Mouse (Mus musculus) small intestine, adult 2 months (tissue): ENCODE results near the gene Hba-x. TPM values are rescaled to one million over a fixed set of nuclear protein-coding genes. Genes with fewer than 3 reads are reported as not detected.

ENCODE experiments used
- H3K27ac ChIP-seq: fragments of 200-500 bp; 2 replicates; pipeline ENCODE4 v1.5.1; 2012; ENCODE audit warnings: low read depth, low read length, control low read depth, inconsistent platforms; ENCODE audit not compliant: insufficient read depth
- H3K27me3 ChIP-seq: fragments of 200-500 bp; 2 replicates; pipeline ENCODE4 v1.6.1; 2012; ENCODE audit warnings: mild to moderate bottlenecking, moderate library complexity, low read length, inconsistent platforms; ENCODE audit not compliant: control insufficient read depth, insufficient read depth
- H3K36me3 ChIP-seq: fragments of 200-500 bp; 2 replicates; pipeline ENCODE4 v1.6.1; 2012; ENCODE audit warnings: mild to moderate bottlenecking, low read length, control low read depth, inconsistent platforms; ENCODE audit not compliant: control insufficient read depth, insufficient read depth
- H3K4me1 ChIP-seq: fragments of 200-500 bp; 2 replicates; pipeline ENCODE4 v1.6.1; 2012; ENCODE audit warnings: low read length, inconsistent platforms, mixed read lengths; ENCODE audit not compliant: control insufficient read depth, insufficient read depth, insufficient read length
- H3K4me3 ChIP-seq: fragments of 200-500 bp; 2 replicates; pipeline ENCODE4 v1.5.1; 2012; ENCODE audit warnings: low read depth, mild to moderate bottlenecking, control low read depth, inconsistent platforms, low read length, moderate library complexity
- CTCF ChIP-seq: fragments of 200-500 bp; IDR thresholded peaks from 2 replicates; pipeline ENCODE4 v1.5.1; 2012; ENCODE audit warnings: low read depth, mild to moderate bottlenecking, control low read depth, inconsistent platforms, low read length, moderate library complexity, mixed read lengths; ENCODE audit not compliant: insufficient replicate concordance, insufficient read length; ENCODE audit errors: extremely low read depth
- POLR2A ChIP-seq: fragments of 200-500 bp; IDR thresholded peaks from 2 replicates; pipeline ENCODE4 v1.6.1; 2012; ENCODE audit warnings: low read depth, mild to moderate bottlenecking, control low read depth, inconsistent platforms, low read length, moderate library complexity
- WGBS: fragments of 180-500 bp; shearing (Covaris S2); methylation state at CpG from one replicate; pipeline ENCODE4 v1.1.7; 2018; 5-methylcytosine and 5-hydroxymethylcytosine counted together
- polyA plus RNA-seq: library from polyadenylated mRNA; depleted of rRNA; stranded (reverse); fragments of >200 nt; gene quantifications from 2 replicates; pipeline ENCODE4 v1.2.3, GENCODE M21; 2012

The Hba-x gene
- polyA plus RNA-seq, 1 experiment = not detected

- Histone ChIP-seq H3K36me3 (no peaks in the 10 kb centered on the region), H3K27ac (no peak overlapping the region), H3K27me3 (no peaks in the 10 kb centered on the region), H3K4me1 (no peaks in the 10 kb centered on the region), H3K4me3 (no peak overlapping the region)
- WGBS = 46% methylated on average over 15 of the region's 17 CpGs
- no peak for TF ChIP-seq POLR2A
These were observed 24.4 kb downstream of the Hba-x start for GRCm38 (mm10) chr11:32300279-32301267.

DNA sequence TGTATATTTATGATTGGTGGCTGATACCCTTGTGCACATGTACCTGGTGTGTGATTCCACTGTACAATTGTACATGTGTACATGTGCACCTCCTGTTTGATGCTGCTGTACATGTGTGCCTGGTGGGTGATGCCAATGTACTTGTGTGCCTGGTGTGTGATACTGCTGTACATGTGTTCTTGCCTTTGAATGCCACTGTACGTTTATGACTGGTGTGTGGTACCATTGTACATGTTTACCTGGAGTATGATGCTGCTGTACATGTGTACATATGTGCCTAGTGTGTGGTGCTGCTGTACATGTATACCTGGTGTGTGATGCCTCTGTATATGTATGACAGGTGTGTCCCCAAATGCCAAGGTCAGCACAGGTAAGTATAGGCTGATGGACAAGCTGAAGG is 25.3 kb downstream of the Hba-x start:
- no peak for TF ChIP-seq CTCF
- no peak for TF ChIP-seq POLR2A
- H3K4me3 ChIP-seq = no peak overlapping the region
- H3K4me1 ChIP-seq = no peaks in the 10 kb centered on the region
- H3K27ac ChIP-seq = no peak overlapping the region
- 62% methylated on average over 1 of the region's 1 CpGs for WGBS
- H3K27me3 ChIP-seq = no peaks in the 10 kb centered on the region
- H3K36me3 ChIP-seq = no peaks in the 10 kb centered on the region

- Histone ChIP-seq H3K27me3 (no peaks in the 10 kb centered on the region), H3K4me1 (no peaks in the 10 kb centered on the region), H3K4me3 (no peak overlapping the region), H3K27ac (no peak overlapping the region), H3K36me3 (no peaks in the 10 kb centered on the region)
- TF ChIP-seq POLR2A (no peak), CTCF (no peak)
- 40% methylated on average over 2 of the region's 2 CpGs for WGBS
These were observed 26.7 kb downstream of the Hba-x start for GRCm38 (mm10) chr11:32302824-32303419.

DNA sequence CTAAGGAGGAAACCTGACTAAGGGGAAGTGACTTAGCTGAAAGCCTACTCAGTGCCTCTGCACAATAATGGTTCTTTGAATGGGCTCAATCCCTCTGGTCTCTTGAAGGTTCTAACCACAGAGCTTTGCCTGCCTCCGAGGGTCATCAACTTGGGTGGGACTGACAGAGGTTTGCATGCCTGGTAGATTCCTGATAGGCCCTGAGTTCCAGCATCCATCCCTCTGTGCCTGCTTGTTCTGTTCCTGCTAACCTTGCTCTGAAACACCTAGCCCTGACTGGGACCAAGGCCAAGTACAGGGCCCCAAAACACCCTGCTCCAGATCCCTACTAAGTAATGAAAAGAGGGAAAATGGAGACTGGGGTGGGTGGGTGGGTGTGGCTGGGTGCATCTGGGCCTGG is 27.3 kb downstream of the Hba-x start:
- 69% methylated on average over 1 of the region's 1 CpGs for WGBS
- H3K36me3 ChIP-seq = no peaks in the 10 kb centered on the region
- TF ChIP-seq CTCF (no peak), POLR2A (no peak)
- H3K27me3 ChIP-seq = no peaks in the 10 kb centered on the region
- no peaks in the 10 kb centered on the region for H3K4me1 ChIP-seq
- no peak overlapping the region for H3K4me3 ChIP-seq
- no peak overlapping the region for H3K27ac ChIP-seq

- H3K36me3 ChIP-seq = no peaks in the 10 kb centered on the region
- WGBS = 71% methylated on average over 1 of the region's 1 CpGs
- H3K4me1 ChIP-seq = no peaks in the 10 kb centered on the region
- no peak for TF ChIP-seq CTCF
- TF ChIP-seq POLR2A = no peak
- H3K27me3 ChIP-seq = no peaks in the 10 kb centered on the region
- H3K4me3 ChIP-seq = no peak overlapping the region
- no peak overlapping the region for H3K27ac ChIP-seq
These were observed 30.8 kb downstream of the Hba-x start for GRCm38 (mm10) chr11:32307006-32307405.

DNA sequence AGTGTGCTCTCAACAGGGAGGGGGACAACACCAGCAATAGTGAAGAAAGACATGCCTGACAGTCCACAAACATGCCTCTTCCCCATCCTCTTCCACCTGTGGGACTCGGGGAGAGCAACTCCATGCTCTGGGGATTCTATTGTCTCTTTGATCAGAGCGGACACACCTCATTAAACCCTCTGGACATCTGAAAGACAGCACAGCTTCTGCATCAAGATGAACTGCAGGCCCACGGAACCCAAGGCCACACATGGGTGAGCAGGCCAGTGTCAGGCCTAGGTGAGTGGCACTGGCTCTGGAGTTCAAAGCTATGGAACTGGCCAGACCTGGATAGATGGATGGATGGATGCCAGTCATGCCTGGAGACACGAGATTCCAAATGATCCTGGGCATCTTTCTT is 33.2 kb downstream of the Hba-x start:
- 63% methylated on average over 4 of the region's 4 CpGs for WGBS
- Histone ChIP-seq H3K4me3 (no peak overlapping the region), H3K4me1 (no peaks in the 10 kb centered on the region), H3K27me3 (no peaks in the 10 kb centered on the region), H3K27ac (no peak overlapping the region), H3K36me3 (no peaks in the 10 kb centered on the region)
- no peak for TF ChIP-seq CTCF
- TF ChIP-seq POLR2A = no peak

DNA sequence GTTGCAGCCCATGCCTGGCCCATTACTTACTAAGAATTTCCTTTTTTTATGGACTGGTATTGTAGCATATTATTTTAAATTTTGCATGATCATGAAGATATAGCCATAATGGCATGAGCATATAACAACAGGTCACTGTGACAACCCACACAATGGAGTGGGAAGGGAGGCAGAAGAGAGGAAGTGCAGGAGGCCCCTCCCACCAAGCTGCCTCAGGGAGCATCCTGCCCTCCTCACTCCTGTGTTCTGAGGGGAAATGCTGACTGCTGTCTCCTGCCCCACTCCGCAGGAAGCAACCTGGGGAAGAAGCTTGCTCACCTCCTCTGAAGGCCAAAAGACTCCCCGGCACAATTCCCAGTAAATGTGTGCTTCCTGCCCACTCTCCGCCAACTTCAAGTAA is 33.7 kb downstream of the Hba-x start:
- H3K4me1 ChIP-seq = no peaks in the 10 kb centered on the region
- TF ChIP-seq POLR2A = no peak
- TF ChIP-seq CTCF = no peak
- no peak overlapping the region for H3K4me3 ChIP-seq
- H3K27ac ChIP-seq = no peak overlapping the region
- H3K36me3 ChIP-seq = no peaks in the 10 kb centered on the region
- WGBS = 69% methylated on average over 3 of the region's 3 CpGs
- no peaks in the 10 kb centered on the region for H3K27me3 ChIP-seq
